Mouse (Mus musculus) liver, adult 2 months (tissue): Measurements from ENCODE around the gene Dnah7c. TPM values are rescaled to one million over a fixed set of nuclear protein-coding genes. Genes with fewer than 3 reads are reported as not detected.
"Not testable (repeated sequence)": the region's sequence is repeated elsewhere in the genome, so short reads cannot be mapped to it uniquely, and the experiment has no call there.

ENCODE experiments used
- DNase-seq: peaks from one replicate; pipeline ENCODE4 v3.0.0-alpha.2; 2011; ENCODE audit warnings: low read depth, low spot score; ENCODE audit errors: extremely low read depth
- H3K27ac ChIP-seq: fragments of 200-500 bp; replicated peaks from 2 replicates; pipeline ENCODE4 v1.5.1; 2012; ENCODE audit warnings: low read depth, mild to moderate bottlenecking, control low read depth, inconsistent platforms, low read length; ENCODE audit not compliant: insufficient read depth
- H3K27me3 ChIP-seq: fragments of 200-500 bp; 2 replicates; pipeline ENCODE4 v1.6.1; 2012; ENCODE audit warnings: mild to moderate bottlenecking, moderate library complexity, low read length, inconsistent platforms; ENCODE audit not compliant: control insufficient read depth, insufficient read depth
- H3K36me3 ChIP-seq: fragments of 200-500 bp; 2 replicates; pipeline ENCODE4 v1.6.1; 2012; ENCODE audit warnings: low read length, inconsistent platforms; ENCODE audit not compliant: control insufficient read depth, insufficient read depth
- H3K4me1 ChIP-seq: fragments of 200-500 bp; 2 replicates; pipeline ENCODE4 v1.6.1; 2011; ENCODE audit warnings: low read length; ENCODE audit not compliant: control insufficient read depth, insufficient read depth
- H3K4me3 ChIP-seq: fragments of 200-500 bp; 2 replicates; pipeline ENCODE4 v1.5.1; 2011; ENCODE audit warnings: low read depth, mild to moderate bottlenecking, control low read depth, low read length, moderate library complexity; ENCODE audit not compliant: insufficient read depth
- H3K79me2 ChIP-seq: fragments of 200-500 bp; 2 replicates; pipeline ENCODE4 v1.6.1; 2012; ENCODE audit warnings: inconsistent platforms, mild to moderate bottlenecking, low read length, moderate library complexity; ENCODE audit not compliant: control insufficient read depth, insufficient read depth
- H3K9ac ChIP-seq: fragments of 200-500 bp; 2 replicates; pipeline ENCODE4 v1.6.1; 2012; ENCODE audit warnings: low read depth, mild to moderate bottlenecking, control low read depth, inconsistent platforms, low read length
- CTCF ChIP-seq: fragments of 200-500 bp; IDR thresholded peaks from 2 replicates; pipeline ENCODE4 v1.5.1; 2011; ENCODE audit warnings: low read depth, low read length, control low read depth
- POLR2A ChIP-seq: fragments of 200-500 bp; IDR thresholded peaks from 2 replicates; pipeline ENCODE4 v1.6.1; 2011; ENCODE audit warnings: low read length, control low read depth; ENCODE audit not compliant: insufficient read depth; ENCODE audit errors: extremely low read depth
- WGBS: fragments of 180-500 bp; shearing (Covaris S2); methylation state at CpG from one replicate; pipeline ENCODE4 v1.1.7; 2018; 5-methylcytosine and 5-hydroxymethylcytosine counted together
- polyA plus RNA-seq: library from polyadenylated mRNA; depleted of rRNA; stranded (reverse); fragments of >200 nt; gene quantifications from 2 replicates; pipeline ENCODE4 v1.2.3, GENCODE M21; 2012
- total RNA-seq: library from RNA; depleted of rRNA; stranded (reverse); fragments of >200 nt; gene quantifications from 2 replicates; pipeline ENCODE4 v1.2.3, GENCODE M21; 2014

The Dnah7c gene
- total and polyA plus RNA-seq, 2 experiments: not detected

DNA sequence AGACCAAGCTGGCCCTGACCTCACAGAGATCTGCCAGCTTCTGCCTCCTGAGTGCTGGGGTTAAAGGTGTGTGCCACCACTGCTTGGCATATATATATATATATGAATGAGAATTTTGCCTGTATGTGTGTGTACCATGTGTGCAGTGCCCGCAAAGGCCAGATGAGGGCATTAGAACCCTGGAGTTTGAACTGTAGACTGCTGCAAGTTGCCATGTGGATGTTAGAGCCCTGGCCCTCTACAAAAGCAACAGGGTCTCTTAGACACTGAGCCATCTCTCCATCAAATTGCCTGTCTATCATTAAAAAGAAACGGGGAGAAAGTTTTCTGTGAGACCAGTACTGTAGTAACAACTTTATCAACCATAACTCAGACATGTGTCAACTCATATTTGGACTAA lies 3.0 kb downstream of the Dnah7c start:
- no peak for TF ChIP-seq POLR2A
- TF ChIP-seq CTCF: no peak
- H3K4me1 ChIP-seq: no peaks in the 10 kb centered on the region
- H3K27me3 ChIP-seq: no peaks in the 10 kb centered on the region
- DNase-seq: no peak
- WGBS: 72% methylated on average over 2 of the region's 2 CpGs
- H3K36me3 ChIP-seq: no peaks in the 10 kb centered on the region
- no peaks in the 10 kb centered on the region for H3K79me2 ChIP-seq
- no peak overlapping the region for H3K4me3 ChIP-seq
- no peak overlapping the region for H3K27ac ChIP-seq
- H3K9ac ChIP-seq: no peak overlapping the region

DNA sequence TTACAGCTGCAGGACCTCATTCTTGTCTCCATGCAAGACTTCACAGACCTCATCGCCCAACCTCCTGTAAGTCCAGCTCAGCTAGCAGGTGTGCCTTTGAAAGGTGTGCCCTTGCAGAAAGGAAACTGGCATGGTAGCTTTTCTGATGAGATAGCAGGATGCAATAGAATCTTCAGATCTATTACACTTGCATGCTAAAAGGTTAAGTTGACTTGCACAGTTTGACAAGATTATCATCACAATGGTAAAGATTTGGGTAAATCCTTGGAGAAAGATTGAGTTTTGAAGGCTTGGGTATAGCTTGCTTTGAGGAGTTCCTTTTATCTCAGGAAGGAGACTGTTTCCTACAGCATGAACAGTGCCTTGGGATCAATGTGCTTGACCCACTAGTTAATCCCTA lies 89.3 kb downstream of the Dnah7c start:
- not testable (repeated sequence) for H3K36me3 ChIP-seq, H3K27ac ChIP-seq, H3K4me1 ChIP-seq, H3K9ac ChIP-seq, DNase-seq, H3K79me2 ChIP-seq, H3K4me3 ChIP-seq, H3K27me3 ChIP-seq
- 78% methylated on average over 1 of the region's 1 CpGs for WGBS

DNA sequence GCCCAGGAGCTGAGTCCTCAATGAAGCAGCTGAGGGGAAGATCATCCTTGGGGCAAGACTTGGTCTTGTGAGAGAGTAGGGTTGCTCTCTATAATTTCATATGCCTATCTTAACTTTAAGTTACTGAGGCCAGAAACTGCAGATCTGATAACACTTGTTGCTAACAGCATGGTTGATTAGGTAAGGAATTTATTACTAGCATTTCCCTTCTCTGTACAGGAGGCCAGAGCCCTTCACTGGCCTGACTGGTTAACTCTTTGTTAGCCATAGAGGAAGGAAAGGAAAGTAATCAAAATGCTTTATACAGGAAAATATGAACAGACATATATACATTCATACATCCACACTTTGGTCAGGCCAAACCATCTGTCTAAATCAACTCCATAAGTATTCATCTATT lies 95.6 kb downstream of the Dnah7c start:
- no peaks in the 10 kb centered on the region for H3K79me2 ChIP-seq
- no peak for DNase-seq
- no peak overlapping the region for H3K27ac ChIP-seq
- no peak overlapping the region for H3K4me3 ChIP-seq
- no peaks in the 10 kb centered on the region for H3K36me3 ChIP-seq
- H3K9ac ChIP-seq: no peak overlapping the region
- H3K4me1 ChIP-seq: no peaks in the 10 kb centered on the region
- no peak for TF ChIP-seq CTCF
- TF ChIP-seq POLR2A: no peak
- H3K27me3 ChIP-seq: no peaks in the 10 kb centered on the region

DNA sequence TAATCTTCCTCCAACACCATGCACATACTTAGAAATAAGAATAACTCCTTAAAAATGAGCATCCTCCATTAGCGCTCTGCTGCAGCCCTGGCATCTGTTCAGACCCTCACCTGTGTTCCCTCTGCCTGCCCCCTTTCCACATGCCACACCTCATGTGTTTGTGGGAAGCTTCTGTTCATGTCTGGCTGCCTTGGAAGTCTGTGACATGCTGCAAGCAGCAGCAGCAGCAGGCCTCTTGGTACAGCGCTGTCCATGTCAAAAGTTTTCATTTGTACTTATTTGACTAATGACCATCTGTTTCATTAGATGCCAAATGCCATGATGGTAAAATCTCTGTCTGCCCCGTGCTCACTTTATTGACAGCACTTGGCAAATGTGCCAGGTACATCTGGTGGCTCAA lies 101.1 kb downstream of the Dnah7c start:
- H3K79me2 ChIP-seq, H3K9ac ChIP-seq, H3K4me3 ChIP-seq, H3K27ac ChIP-seq, H3K4me1 ChIP-seq, H3K27me3 ChIP-seq, H3K36me3 ChIP-seq, DNase-seq: not testable (repeated sequence)
- WGBS: 53% methylated on average over 3 of the region's 3 CpGs

DNA sequence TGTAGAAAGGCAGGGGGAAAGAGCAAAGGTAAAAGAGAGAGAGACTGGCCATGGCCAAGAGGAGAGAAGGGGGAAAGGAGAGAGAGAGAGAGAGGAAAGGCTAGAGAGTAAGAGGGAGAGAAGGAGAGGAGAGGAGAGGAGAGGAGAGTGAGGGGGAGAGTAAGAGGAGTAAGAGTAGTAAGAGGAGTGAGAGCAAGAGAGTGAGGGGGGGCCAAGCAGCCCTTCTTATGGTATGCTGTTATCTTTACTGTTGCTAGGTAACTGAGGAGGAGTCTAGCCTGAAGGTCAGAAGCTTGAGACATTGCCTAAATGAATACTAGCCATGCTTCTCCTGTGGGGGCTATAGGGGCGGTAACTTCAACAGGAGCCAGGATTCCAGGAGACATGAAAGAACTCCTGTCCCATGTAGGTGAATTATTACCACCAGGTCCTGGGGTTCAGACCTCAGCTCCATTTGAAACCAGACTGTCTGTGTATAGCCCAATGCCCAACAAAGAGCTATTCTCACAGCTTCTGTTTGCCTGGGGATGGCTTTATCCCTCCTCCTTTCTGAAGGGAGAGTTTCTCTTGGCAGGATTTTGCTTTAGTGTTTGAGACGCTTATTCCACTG lies 119.5 kb downstream of the Dnah7c start:
- no peak overlapping the region for H3K4me3 ChIP-seq
- TF ChIP-seq POLR2A: no peak
- no peak for TF ChIP-seq CTCF
- H3K27me3 ChIP-seq: no peaks in the 10 kb centered on the region
- no peak overlapping the region for H3K27ac ChIP-seq
- DNase-seq: no peak
- no peak overlapping the region for H3K9ac ChIP-seq
- WGBS: 74% methylated on average over 2 of the region's 2 CpGs
- H3K36me3 ChIP-seq: no peaks in the 10 kb centered on the region
- H3K4me1 ChIP-seq: no peaks in the 10 kb centered on the region
- no peaks in the 10 kb centered on the region for H3K79me2 ChIP-seq

DNA sequence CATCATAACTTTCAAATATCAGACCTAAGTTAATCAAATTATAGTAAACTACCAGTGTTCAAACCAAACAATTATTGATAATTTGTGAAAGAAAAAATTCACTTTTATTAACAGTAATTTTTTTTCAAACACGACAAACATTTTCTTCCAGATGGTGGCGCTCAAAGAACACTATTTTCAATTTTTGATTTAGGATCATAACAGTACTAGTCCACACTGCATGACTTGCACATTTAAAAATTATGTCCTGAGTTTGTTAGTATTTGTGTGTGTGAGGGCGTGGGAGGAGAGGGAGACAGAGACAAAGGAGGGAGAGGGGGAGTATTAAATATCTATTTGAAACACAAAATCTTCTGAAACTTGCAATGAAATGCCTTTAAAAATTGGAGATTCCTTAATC lies 155.0 kb downstream of the Dnah7c start:
- no peaks in the 10 kb centered on the region for H3K4me1 ChIP-seq
- H3K4me3 ChIP-seq: no peak overlapping the region
- H3K27me3 ChIP-seq: no peaks in the 10 kb centered on the region
- no peaks in the 10 kb centered on the region for H3K36me3 ChIP-seq
- 29% methylated on average over 3 of the region's 3 CpGs for WGBS
- H3K9ac ChIP-seq: no peak overlapping the region
- TF ChIP-seq POLR2A (no peak), CTCF (no peak)
- H3K27ac ChIP-seq: no peak overlapping the region
- H3K79me2 ChIP-seq: no peaks in the 10 kb centered on the region
- no peak for DNase-seq

DNA sequence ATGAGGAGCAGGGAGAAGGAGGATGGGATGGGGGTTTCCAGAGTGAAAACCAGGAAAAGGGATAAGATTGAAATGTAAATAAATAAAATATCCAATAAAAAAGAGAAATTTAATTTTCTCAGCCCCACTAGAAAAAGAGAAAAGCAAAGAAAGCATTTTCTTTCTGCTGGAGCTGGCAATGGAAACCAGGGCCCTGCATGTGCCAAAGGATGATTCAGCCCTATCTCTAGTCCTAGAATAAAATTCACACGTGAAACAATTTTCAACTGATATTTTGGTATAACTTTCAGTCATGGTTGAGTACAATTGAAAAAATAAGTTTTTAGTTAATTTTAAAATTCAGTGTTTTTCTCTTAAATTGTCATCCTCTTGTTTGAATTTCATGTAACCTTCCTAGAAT lies 168.4 kb downstream of the Dnah7c start:
- H3K9ac ChIP-seq, H3K27me3 ChIP-seq, H3K79me2 ChIP-seq, H3K36me3 ChIP-seq, DNase-seq, H3K27ac ChIP-seq, H3K4me3 ChIP-seq, H3K4me1 ChIP-seq: not testable (repeated sequence)
- 63% methylated on average over 1 of the region's 1 CpGs for WGBS

DNA sequence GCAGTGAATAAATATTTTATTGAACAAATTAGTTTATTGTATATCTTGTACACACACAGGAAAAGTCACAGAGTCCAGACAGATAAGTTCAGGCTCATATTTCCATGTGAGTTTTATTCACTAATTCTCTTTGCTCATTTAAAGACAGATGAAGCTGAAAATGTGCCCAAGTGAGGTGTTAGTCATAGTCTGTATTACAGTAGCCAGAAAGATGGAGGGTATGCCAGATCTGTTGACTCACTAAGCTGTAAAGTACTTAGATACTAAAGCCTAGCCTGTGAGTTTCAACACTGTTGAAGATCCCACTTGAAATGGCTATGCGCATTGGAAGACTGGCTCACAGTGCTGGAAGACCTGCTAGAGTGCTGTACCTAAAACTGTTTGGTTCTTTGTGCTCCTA lies 171.0 kb downstream of the Dnah7c start:
- not testable (repeated sequence) for H3K9ac ChIP-seq, H3K4me1 ChIP-seq, H3K27ac ChIP-seq, DNase-seq, H3K79me2 ChIP-seq, H3K36me3 ChIP-seq, H3K4me3 ChIP-seq, H3K27me3 ChIP-seq
- WGBS: 94% methylated on average over 1 of the region's 1 CpGs
